Mouse (Mus musculus): ENCODE measurements around the gene Rorc. TPM values are rescaled to one million over a fixed set of nuclear protein-coding genes. Genes with fewer than 3 reads are reported as not detected.
A peak's percentile ranks its signal among the peaks of the same experiment; 100 is the strongest.

Rorc gene
- polyA plus RNA-seq (2016; fragmentation: Nextera tagmentation; extraction: Ambion mirVana), result 0.21 and 0.29 TPM in 2 replicates

- Histone ChIP-seq H3K9me3 (no peaks in the 10 kb centered on the region), H3K4me1 (peaks cover 36% of the 10 kb centered on the region), H3K36me3 (replicated peaks) (no peaks in the 10 kb centered on the region), H3K27ac (replicated peaks) (no peak within 1 kb of the TSS), H3K27me3 (replicated peaks; ENCODE audit: low read depth, poor library complexity, severe bottlenecking) (peaks cover 63% of the 10 kb centered on the region), H3K4me3 (peak within 1 kb of the TSS; percentile 37)
- no peak for DNase-seq (ENCODE audit: low spot score)
- WGBS, result 7% methylated on average over 5 of the region's 5 CpGs
Measured at GRCm38 (mm10) chr3:94372641-94373040, at the start of gene Rorc. Gene Rorc (plus strand): TSS chr3:94372794.

GRCm38 (mm10) chr3:94328681-94329080 lies 43.9 kb upstream of the Rorc start:
- DNase-seq (ENCODE audit: low spot score), result no peak
- Histone ChIP-seq H3K27ac (replicated peaks) (no peak overlapping the region), H3K36me3 (replicated peaks) (no peaks in the 10 kb centered on the region), H3K27me3 (replicated peaks; ENCODE audit: low read depth, poor library complexity, severe bottlenecking) (no peaks in the 10 kb centered on the region), H3K4me3 (no peak overlapping the region), H3K4me1 (no peaks in the 10 kb centered on the region), H3K9me3 (no peaks in the 10 kb centered on the region)
- 65% methylated on average over 3 of the region's 3 CpGs for WGBS

- DNase-seq (ENCODE audit: low spot score), result no peak
- no peaks in the 10 kb centered on the region for H3K9me3 ChIP-seq
- no peaks in the 10 kb centered on the region for H3K4me1 ChIP-seq
- no peak overlapping the region for H3K27ac ChIP-seq (replicated peaks)
- H3K27me3 ChIP-seq (replicated peaks; ENCODE audit: low read depth, poor library complexity, severe bottlenecking), result no peaks in the 10 kb centered on the region
- H3K4me3 ChIP-seq, result no peak overlapping the region
- no peaks in the 10 kb centered on the region for H3K36me3 ChIP-seq (replicated peaks)
- whole genome bisulfite sequencing, result 92% methylated on average over 4 of the region's 4 CpGs
Measured at GRCm38 (mm10) chr3:94334442-94334841, 38.2 kb upstream of the Rorc start.

GRCm38 (mm10) chr3:94338522-94338921 lies 34.1 kb upstream of the Rorc start:
- H3K27me3 ChIP-seq (replicated peaks; ENCODE audit: low read depth, poor library complexity, severe bottlenecking), result no peaks in the 10 kb centered on the region
- H3K4me1 ChIP-seq, result no peaks in the 10 kb centered on the region
- H3K4me3 ChIP-seq, result no peak overlapping the region
- H3K36me3 ChIP-seq (replicated peaks), result no peaks in the 10 kb centered on the region
- no peaks in the 10 kb centered on the region for H3K9me3 ChIP-seq
- WGBS, result 87% methylated on average over 3 of the region's 3 CpGs
- DNase-seq (ENCODE audit: low spot score), result no peak
- no peak overlapping the region for H3K27ac ChIP-seq (replicated peaks)

- 69% methylated on average over 3 of the region's 3 CpGs for WGBS
- no peaks in the 10 kb centered on the region for H3K4me1 ChIP-seq
- no peaks in the 10 kb centered on the region for H3K9me3 ChIP-seq
- H3K27ac ChIP-seq (replicated peaks), result no peak within 1 kb of the TSS
- no peaks in the 10 kb centered on the region for H3K36me3 ChIP-seq (replicated peaks)
- no peaks in the 10 kb centered on the region for H3K27me3 ChIP-seq (replicated peaks; ENCODE audit: low read depth, poor library complexity, severe bottlenecking)
- no peak within 1 kb of the TSS for H3K4me3 ChIP-seq
- no peak for DNase-seq (ENCODE audit: low spot score)
Measured at GRCm38 (mm10) chr3:94341959-94342422, 30.6 kb upstream of the Rorc start, which contains the start of gene Them5. Gene Them5 (plus strand): TSS chr3:94342099.

GRCm38 (mm10) chr3:94342552-94342951 lies 30.0 kb upstream of the Rorc start:
- 62% methylated on average over 1 of the region's 1 CpGs for WGBS
- Histone ChIP-seq H3K4me1 (no peaks in the 10 kb centered on the region), H3K9me3 (no peaks in the 10 kb centered on the region), H3K27ac (replicated peaks) (no peak overlapping the region), H3K4me3 (no peak overlapping the region), H3K36me3 (replicated peaks) (no peaks in the 10 kb centered on the region), H3K27me3 (replicated peaks; ENCODE audit: low read depth, poor library complexity, severe bottlenecking) (no peaks in the 10 kb centered on the region)
- no peak for DNase-seq (ENCODE audit: low spot score)

- WGBS, result 82% methylated on average over 2 of the region's 2 CpGs
- Histone ChIP-seq H3K4me1 (no peaks in the 10 kb centered on the region), H3K4me3 (no peak overlapping the region), H3K9me3 (no peaks in the 10 kb centered on the region), H3K36me3 (replicated peaks) (no peaks in the 10 kb centered on the region), H3K27me3 (replicated peaks; ENCODE audit: low read depth, poor library complexity, severe bottlenecking) (no peaks in the 10 kb centered on the region), H3K27ac (replicated peaks) (no peak overlapping the region)
- DNase-seq (ENCODE audit: low spot score), result no peak
Measured at GRCm38 (mm10) chr3:94344182-94344581, 28.4 kb upstream of the Rorc start.

GRCm38 (mm10) chr3:94344897-94345296 lies 27.7 kb upstream of the Rorc start:
- H3K36me3 ChIP-seq (replicated peaks), result no peaks in the 10 kb centered on the region
- H3K4me3 ChIP-seq, result no peak overlapping the region
- WGBS, result 79% methylated on average over 3 of the region's 3 CpGs
- H3K27ac ChIP-seq (replicated peaks), result no peak overlapping the region
- H3K4me1 ChIP-seq, result no peaks in the 10 kb centered on the region
- no peaks in the 10 kb centered on the region for H3K9me3 ChIP-seq
- no peaks in the 10 kb centered on the region for H3K27me3 ChIP-seq (replicated peaks; ENCODE audit: low read depth, poor library complexity, severe bottlenecking)
- DNase-seq (ENCODE audit: low spot score), result no peak

GRCm38 (mm10) chr3:94348146-94348545 lies 24.4 kb upstream of the Rorc start:
- H3K4me1 ChIP-seq, result no peaks in the 10 kb centered on the region
- no peak overlapping the region for H3K27ac ChIP-seq (replicated peaks)
- no peak overlapping the region for H3K4me3 ChIP-seq
- no peaks in the 10 kb centered on the region for H3K36me3 ChIP-seq (replicated peaks)
- no peak for DNase-seq (ENCODE audit: low spot score)
- H3K9me3 ChIP-seq, result no peaks in the 10 kb centered on the region
- H3K27me3 ChIP-seq (replicated peaks; ENCODE audit: low read depth, poor library complexity, severe bottlenecking), result no peaks in the 10 kb centered on the region
- WGBS, result 69% methylated on average over 2 of the region's 2 CpGs

GRCm38 (mm10) chr3:94360812-94361211 lies 11.8 kb upstream of the Rorc start:
- Histone ChIP-seq H3K27ac (replicated peaks) (no peak overlapping the region), H3K9me3 (no peaks in the 10 kb centered on the region; the same call in 1 of the 2 replicates), H3K4me1 (peaks cover 20% of the 10 kb centered on the region), H3K4me3 (no peak overlapping the region), H3K27me3 (replicated peaks; ENCODE audit: low read depth, poor library complexity, severe bottlenecking) (peaks cover 47% of the 10 kb centered on the region), H3K36me3 (replicated peaks) (no peaks in the 10 kb centered on the region)
- DNase-seq (ENCODE audit: low spot score), result peak; percentile 22
- WGBS, result 4% methylated on average over 1 of the region's 1 CpGs

GRCm38 (mm10) chr3:94362138-94362537 lies 10.5 kb upstream of the Rorc start, which contains the start of gene C2cd4d:
Gene C2cd4d (plus strand): TSS chr3:94362438.
- DNase-seq (ENCODE audit: low spot score), result peak; percentile 25
- WGBS, result 20% methylated on average over 7 of the region's 7 CpGs
- peaks cover 20% of the 10 kb centered on the region for H3K4me1 ChIP-seq
- peak within 1 kb of the TSS; percentile 82; the same call in 1 of the 2 replicates for H3K27ac ChIP-seq (replicated peaks)
- H3K9me3 ChIP-seq, result no peaks in the 10 kb centered on the region; the same call in 1 of the 2 replicates
- H3K4me3 ChIP-seq, result peak within 1 kb of the TSS; percentile 68
- no peaks in the 10 kb centered on the region for H3K36me3 ChIP-seq (replicated peaks)
- H3K27me3 ChIP-seq (replicated peaks; ENCODE audit: low read depth, poor library complexity, severe bottlenecking), result peaks cover 56% of the 10 kb centered on the region

GRCm38 (mm10) chr3:94363291-94364153 lies 9.1 kb upstream of the Rorc start:
- H3K27me3 ChIP-seq (replicated peaks; ENCODE audit: low read depth, poor library complexity, severe bottlenecking), result peaks cover 58% of the 10 kb centered on the region
- peak overlapping the region; percentile 82 for H3K27ac ChIP-seq (replicated peaks)
- WGBS, result 5% methylated on average over 97 of the region's 97 CpGs
- peak overlapping the region; percentile 68 for H3K4me3 ChIP-seq
- H3K4me1 ChIP-seq, result peaks cover 20% of the 10 kb centered on the region
- H3K9me3 ChIP-seq, result no peaks in the 10 kb centered on the region; the same call in 1 of the 2 replicates
- peak; percentile 75 for DNase-seq (ENCODE audit: low spot score)
- H3K36me3 ChIP-seq (replicated peaks), result no peaks in the 10 kb centered on the region

GRCm38 (mm10) chr3:94364154-94364526 lies 8.5 kb upstream of the Rorc start:
- Histone ChIP-seq H3K4me1 (peaks cover 20% of the 10 kb centered on the region), H3K27ac (replicated peaks) (peak overlapping the region; percentile 82), H3K9me3 (no peaks in the 10 kb centered on the region; the same call in 1 of the 2 replicates), H3K4me3 (peak overlapping the region; percentile 68), H3K27me3 (replicated peaks; ENCODE audit: low read depth, poor library complexity, severe bottlenecking) (peaks cover 61% of the 10 kb centered on the region), H3K36me3 (replicated peaks) (no peaks in the 10 kb centered on the region)
- DNase-seq (ENCODE audit: low spot score), result no peak
- 4% methylated on average over 23 of the region's 23 CpGs for WGBS

All from embryonic facial prominence, embryonic 10.5 days (tissue).